Mouse (Mus musculus) lung, postnatal 0 days (tissue): ENCODE data around the gene Smu1.

Experiments
- CTCF ChIP-seq: IDR thresholded peaks from 2 replicates; pipeline ENCODE4 v1.5.1; 2016; ENCODE audit warnings: antibody characterized with exemption, mild to moderate bottlenecking
- EP300 ChIP-seq: IDR thresholded peaks from 2 replicates; pipeline ENCODE4 v1.6.1; 2016; ENCODE audit warnings: antibody characterized with exemption, mild to moderate bottlenecking, control low read depth

DNA sequence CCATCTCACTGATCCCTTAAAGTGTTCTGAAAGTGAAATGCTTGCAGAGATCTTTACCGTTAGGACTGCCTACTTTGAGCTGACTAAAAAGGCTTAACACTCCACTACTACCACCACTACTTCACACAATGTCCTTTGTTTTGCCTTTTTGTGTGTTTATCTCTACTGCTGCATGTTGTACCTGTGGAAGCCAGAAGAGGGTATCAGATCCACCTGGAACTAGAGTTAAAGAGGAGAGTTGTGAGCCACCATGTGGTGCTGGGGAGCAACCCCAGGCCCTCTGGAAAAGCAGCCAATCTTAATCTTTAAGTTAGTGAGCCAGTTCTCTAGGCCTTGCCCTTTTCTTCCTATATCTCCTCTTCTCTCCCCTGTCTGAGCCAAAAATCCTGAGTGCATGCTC lies 30.5 kb downstream of the Smu1 start:
- TF ChIP-seq CTCF, result peak; percentile 44
- TF ChIP-seq EP300, result no peak
